Mouse (Mus musculus): ENCODE measurements around the gene Hormad2.

GRCm38 (mm10) chr11:4476184-4476697 is 35.3 kb upstream of the Hormad2 start:
- TF ChIP-seq CTCF (IDR thresholded peaks at IDR 0.05; ENCODE audit: borderline replicate concordance, extremely low read depth, insufficient read depth, insufficient read length) = no peak
- no peak for TF ChIP-seq POLR2A (IDR thresholded peaks at IDR 0.05; ENCODE audit: borderline replicate concordance, extremely low read depth, insufficient read depth, insufficient read length, poor library complexity, severe bottlenecking)
